Mouse (Mus musculus) adrenal gland, adult (tissue): ENCODE results near the gene Mettl7a2.
"Not testable (repeated sequence)": the region's sequence is repeated elsewhere in the genome, so short reads cannot be mapped to it uniquely, and the experiment has no call there.

ENCODE experiments used
- DNase-seq, 2 experiments: peaks; one replicate each; pipeline ENCODE4 v3.0.0; 2022 to 2023; ENCODE audit warnings: low spot score in 1 of 2; ENCODE audit not compliant: inconsistent age in 2 of 2

Gene Mettl7a2

GRCm38 (mm10) chr15:100352711-100353250, at the start of gene Mettl7a2, which contains the start of gene Methig1:
TSS of gene Mettl7a2 (plus strand) at chr15:100353200.
TSS of gene Methig1 (plus strand) at chr15:100353149.
- DNase-seq, result no peak

- DNase-seq, result peak in 1 of 2 experiments; percentile 26
Observed at GRCm38 (mm10) chr15:100303428-100304018, 49.5 kb upstream of the Mettl7a2 start.

- peak; percentile 87 to 95 for DNase-seq
Observed at GRCm38 (mm10) chr15:100304019-100304991, 48.7 kb upstream of the Mettl7a2 start, which contains the start of gene Mettl7a1. TSS of gene Mettl7a1 (plus strand) at chr15:100304140.

DNA sequence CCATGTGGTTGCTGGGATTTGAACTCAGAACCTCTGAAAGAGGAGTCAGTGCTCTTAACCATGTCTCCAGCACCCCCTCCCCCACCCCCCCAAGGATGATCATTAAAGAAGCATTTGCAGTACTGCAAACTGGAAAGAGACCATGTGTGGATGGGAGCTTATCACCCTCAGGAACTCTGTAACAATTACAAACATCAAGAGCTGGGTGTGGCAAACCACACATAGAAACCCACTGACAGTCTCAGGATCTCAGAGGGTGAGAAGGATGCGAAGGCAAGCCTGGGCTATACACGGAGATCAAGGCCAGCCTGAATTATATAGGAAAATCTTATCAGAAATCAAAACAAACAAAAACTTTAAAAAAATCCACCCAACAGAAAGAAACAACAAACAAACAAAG, 46.8 kb upstream of the Mettl7a2 start:
- DNase-seq, result peak in 1 of 2 experiments; percentile 17

GRCm38 (mm10) chr15:100307438-100308096, 45.4 kb upstream of the Mettl7a2 start:
- DNase-seq, result peak in 1 of 2 experiments; percentile 69

DNA sequence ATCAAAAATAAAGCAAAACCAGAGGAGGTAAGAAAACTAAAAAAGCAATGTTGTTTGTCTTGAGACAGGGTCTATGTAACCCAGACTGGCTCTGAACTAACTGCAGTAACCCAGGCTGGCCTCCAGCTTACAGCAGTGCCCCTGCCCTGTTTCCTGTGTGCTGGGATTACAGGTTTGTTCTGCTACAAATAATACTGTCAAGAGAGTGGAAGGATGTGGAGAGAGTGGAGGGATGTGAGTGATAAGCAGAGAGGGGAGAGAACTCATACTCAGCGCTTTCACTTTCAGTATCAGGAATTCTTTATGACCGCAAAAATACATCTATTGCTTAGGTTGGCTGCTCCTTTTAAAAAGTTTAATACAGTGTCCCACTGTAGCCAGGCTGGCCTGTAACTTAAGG, 40.7 kb upstream of the Mettl7a2 start:
- peak in 1 of 2 experiments; percentile 41 for DNase-seq

DNA sequence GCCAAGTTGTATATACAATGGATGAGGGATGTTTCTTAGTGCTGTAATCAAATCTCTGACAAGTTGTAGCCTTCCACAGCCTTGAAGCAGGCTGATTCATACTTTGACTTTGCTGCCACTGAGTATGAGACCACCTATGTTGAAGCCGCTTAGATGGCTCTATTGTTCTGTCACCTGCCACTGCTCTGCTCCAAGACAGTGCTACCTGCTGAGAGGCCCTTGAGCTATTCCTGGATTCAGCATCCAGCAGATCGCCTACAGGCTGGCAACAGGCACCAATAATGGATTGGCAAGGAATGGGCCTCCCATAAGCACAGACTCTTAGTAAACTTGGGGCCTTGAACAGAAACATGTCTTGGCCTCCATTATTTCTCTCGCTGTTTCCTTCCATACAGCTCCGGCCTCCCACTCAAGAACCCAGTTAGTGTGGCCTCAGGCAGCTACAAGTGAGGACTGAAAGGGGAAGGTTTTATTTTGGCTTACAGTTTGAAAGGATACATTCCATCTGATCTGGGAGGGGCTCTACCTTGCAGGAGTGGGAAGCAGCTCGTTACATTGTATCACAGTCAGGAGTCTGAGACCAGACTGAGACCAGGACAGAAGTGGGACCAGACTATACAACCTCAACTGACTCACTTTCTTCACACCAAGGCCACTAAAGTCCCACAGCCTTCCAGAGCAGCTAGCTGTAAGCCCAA, 38.4 kb upstream of the Mettl7a2 start:
- peak in 1 of 2 experiments; percentile 18 for DNase-seq

DNA sequence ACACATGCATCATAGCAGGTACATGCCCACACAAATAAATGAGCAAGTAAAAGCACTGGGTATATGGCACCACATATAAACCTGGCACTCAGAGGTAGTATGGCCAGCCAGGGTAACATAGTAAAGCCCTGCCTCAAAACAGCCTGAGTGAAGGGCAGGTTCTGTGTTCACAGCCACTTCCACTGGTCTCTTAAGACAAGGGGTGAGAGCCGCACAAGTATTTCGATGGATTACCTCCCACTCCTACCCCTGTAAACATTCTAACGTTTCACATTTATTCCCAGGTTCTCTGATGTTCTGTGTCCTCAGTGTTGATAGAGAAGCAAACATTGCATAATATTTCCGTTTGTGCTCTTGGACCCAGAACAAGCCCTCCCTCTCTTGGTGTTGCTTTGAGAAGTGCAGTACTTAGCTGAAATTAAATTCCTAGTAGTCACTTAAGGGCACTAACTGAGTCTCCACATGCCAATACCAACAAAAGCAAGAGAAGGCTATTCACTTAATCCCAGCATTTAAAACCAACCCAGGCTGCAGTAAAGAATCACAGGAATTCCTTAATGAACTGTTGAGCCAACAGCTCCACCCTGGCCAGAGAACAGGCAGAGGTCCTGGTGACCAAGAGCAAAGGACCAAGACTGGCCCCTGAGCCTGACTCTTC, 34.9 kb upstream of the Mettl7a2 start:
- DNase-seq, result peak in 1 of 2 experiments; percentile 41

GRCm38 (mm10) chr15:100319884-100320283, 33.1 kb upstream of the Mettl7a2 start:
- no peak for DNase-seq

GRCm38 (mm10) chr15:100320295-100320905, 32.6 kb upstream of the Mettl7a2 start:
- peak; percentile 30 to 80 for DNase-seq

DNA sequence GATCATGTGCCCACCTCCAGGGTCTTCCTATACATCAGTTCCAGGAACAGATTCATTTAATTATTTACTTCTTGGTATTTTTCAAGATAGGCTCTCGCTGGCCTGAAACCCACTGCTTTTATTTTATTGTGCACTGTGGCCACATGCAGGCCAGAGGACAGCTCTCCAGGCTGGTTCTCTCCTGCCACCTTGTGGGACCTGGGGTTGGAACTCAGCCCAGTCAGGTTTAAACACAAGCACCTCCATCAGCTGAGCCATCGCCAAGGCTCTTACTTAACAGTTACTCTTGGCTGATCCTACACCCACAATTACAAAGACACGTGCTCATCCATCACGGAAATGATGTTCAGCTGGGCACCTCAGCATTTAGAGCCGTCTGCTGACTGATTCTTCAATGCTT, 31.9 kb upstream of the Mettl7a2 start:
- peak; percentile 38 to 77 for DNase-seq

DNA sequence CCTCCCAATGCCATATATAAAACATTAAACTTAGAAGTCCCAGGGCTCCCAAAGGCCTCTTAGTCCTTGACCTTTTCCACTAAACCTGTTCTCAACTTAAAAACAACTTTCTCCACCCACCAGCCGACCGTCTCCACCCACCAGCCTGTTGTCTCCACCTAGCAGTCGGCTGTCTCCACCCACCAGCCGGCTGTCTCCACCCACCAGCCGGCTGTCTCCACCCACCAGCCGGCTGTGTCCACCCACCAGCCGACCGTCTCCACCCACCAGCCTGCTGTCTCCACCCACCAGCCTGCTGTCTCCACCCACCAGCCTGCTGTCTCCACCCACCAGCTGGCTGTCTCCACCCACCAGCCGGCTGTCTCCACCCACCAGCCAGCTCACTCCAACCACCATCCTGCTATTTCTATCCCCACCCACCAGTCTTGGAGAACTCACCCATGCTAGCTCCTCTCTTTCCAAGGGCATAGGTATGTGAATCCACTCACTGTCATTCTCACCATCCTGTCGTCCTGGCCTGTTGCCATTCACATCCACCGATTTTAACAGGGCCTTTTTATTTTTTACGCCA, 28.9 kb upstream of the Mettl7a2 start:
- DNase-seq, result peak in 1 of 2 experiments; percentile 21

DNA sequence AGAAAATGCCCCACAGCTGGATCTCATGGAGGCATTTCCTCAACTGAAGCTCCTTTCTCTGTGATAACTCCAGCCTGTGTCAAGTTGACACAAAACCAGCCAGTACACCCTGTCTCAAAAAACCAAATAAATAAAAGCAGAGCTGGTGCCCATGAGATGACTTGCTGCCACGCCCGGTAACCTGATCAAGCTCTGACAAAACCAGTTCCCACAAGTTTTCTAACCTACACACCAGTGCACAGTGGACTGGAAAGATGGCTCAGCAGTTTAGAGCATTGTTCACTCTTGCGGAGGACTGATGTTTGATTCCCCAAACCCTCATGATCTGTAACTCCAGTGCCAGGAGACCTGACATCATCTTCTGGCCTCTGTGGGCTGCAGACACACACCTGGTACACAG, 27.8 kb upstream of the Mettl7a2 start:
- no peak for DNase-seq

DNA sequence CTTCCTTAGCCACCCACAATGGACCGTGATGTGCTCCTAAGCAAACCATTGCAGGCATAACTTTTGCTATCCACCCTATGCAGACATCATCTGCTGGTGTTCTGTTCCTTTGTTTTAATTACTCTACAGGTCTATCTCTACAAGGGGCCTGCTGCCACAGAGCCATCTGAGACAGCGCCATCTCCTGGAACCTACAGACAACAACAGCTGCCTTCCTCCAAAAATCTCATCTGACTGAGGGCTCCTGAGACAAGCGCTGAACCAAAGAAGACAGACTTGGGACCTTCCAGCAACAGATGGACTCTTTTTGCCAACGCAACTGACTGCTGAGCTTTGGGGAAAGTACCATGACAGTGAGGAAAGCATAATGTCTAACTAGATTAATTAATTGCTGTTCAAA, 24.9 kb upstream of the Mettl7a2 start:
- DNase-seq, result peak in 1 of 2 experiments; percentile 54

DNA sequence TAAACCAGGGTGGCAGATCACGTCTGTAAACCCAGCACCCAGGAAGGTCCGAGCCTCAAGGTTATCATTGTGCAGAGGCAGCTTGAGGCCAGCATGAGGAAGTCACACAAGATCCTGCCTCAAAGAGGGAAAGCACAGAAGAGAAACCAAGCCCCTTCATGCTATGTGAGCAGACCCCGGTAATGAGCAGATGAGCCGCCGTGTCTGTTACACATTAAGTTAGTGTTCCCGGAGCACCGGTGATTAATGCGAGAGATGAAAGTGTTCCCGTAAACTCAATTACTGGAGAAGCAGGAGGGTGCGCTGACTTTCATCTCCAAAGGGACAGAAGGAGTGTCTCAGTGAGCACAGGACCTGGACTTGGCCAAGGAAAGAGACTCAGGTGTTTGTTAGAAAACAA, 23.7 kb upstream of the Mettl7a2 start:
- not testable (repeated sequence) for DNase-seq

DNA sequence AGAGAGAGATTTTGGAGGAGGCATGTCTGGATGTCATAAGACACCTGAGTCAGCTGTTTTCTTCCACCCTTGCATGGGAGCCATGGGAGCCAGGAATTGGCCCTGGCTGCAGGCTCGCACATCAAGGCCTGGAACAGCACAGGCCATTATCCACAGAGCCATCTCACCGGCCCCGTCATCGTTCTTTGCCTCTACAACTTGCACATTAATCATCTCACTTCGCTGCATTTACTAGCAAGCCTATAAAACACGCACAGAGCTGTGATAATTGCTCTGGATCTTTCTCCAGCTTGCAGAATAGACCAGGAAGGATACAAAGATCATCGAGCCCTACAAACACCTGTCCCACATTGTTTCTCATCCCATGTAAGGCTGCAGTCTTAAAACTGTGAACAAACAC, 22.3 kb upstream of the Mettl7a2 start:
- no peak for DNase-seq

GRCm38 (mm10) chr15:100332077-100332961, 20.7 kb upstream of the Mettl7a2 start:
- peak in 1 of 2 experiments; percentile 55 for DNase-seq

GRCm38 (mm10) chr15:100334629-100335028, 18.4 kb upstream of the Mettl7a2 start, which contains the start of gene Mettl7a3:
TSS of gene Mettl7a3 (plus strand) at chr15:100334929.
- DNase-seq, result no peak
